Mouse (Mus musculus) liver, adult 2 months (tissue): ENCODE data around the gene Nxn.

Experiments
- CTCF ChIP-seq: fragments of 200-500 bp; IDR thresholded peaks from 2 replicates; pipeline ENCODE4 v1.5.1; 2011; ENCODE audit warnings: low read depth, low read length, control low read depth
- POLR2A ChIP-seq: fragments of 200-500 bp; IDR thresholded peaks from 2 replicates; pipeline ENCODE4 v1.6.1; 2011; ENCODE audit warnings: low read length, control low read depth; ENCODE audit not compliant: insufficient read depth; ENCODE audit errors: extremely low read depth

DNA sequence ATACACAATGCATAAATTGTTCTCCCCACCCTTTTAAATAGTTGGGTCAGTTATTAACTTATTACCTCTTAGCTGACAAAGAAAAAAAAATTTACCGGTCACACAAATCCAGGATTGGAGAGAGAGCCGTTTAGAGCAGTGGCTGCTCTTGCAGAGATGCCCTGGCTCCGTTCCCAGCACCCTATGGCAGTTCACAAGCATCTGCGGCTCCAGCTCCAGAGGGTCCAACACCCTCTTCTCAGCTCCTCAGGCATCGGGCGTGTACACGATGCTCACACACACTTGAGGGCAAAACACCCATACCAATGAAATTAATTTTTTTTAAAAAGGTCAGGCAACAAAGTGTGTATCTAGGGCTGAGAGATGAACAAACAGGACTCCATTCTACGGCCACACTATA lies 60.3 kb downstream of the Nxn start:
- no peak for TF ChIP-seq CTCF
- no peak for TF ChIP-seq POLR2A
